Mouse (Mus musculus): ENCODE data around the gene Tspan31. TPM values are rescaled to one million over a fixed set of nuclear protein-coding genes. Genes with fewer than 3 reads are reported as not detected.
A peak's percentile ranks its signal among the peaks of the same experiment; 100 is the strongest.

The Tspan31 gene
- total and polyA plus RNA-seq, 2 experiments from 2014 or later, result 98.1 to 105 TPM

DNA sequence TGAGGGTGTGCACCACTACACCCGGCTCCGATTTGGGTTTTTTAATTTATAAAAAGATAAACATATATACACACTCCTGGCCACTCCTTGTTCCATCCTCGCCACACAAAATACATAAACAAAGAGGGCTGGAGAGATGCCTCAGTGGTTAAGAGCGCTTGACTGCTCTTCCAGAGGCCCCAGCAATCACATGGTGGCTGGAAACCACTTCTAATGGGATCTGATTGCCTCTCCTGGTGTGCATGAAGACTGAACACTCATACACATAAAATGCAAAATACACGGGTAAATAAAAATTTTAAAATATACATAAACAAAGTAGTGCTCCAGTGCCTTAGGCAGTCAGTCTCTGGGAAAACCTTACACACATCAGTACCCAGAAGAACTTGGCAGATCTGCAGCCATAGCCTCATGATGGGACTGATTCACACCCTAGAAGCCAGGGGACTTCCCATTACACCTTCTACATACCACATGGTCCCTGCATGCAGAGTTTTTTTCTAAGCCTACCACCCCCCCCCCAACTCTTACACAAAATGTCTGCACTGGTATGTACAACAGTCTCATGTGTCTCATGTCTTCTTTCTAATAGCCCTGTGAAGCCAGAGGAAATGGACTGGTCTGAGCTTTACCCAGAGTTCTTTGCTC lies 27.5 kb downstream of the Tspan31 start:
- H3K4me3 ChIP-seq (ENCODE audit: low read depth, low read length), result peak overlapping the region; percentile 76
- no peak overlapping the region for H3K27ac ChIP-seq (ENCODE audit: low read depth, low read length)
- no peaks in the 10 kb centered on the region for H3K27me3 ChIP-seq (ENCODE audit: insufficient read depth, low read length)
- peak overlapping the region; percentile 97 for H3K4me2 ChIP-seq (ENCODE audit: low read depth)
- no peaks in the 10 kb centered on the region for H3K9me3 ChIP-seq (ENCODE audit: low read length)
- DNase-seq (no peak), ATAC-seq (no peak)
- H3K9ac ChIP-seq, result peak overlapping the region; percentile 57
- TF ChIP-seq CTCF (IDR thresholded peaks at IDR 0.05; ENCODE audit: low read depth), result no peak
- 0 out of 2 replicates have a peak, but pooled peaks cover 3% of the 10 kb centered on the region for H3K36me3 ChIP-seq (ENCODE audit: insufficient read depth)
- peaks cover 6% of the 10 kb centered on the region for H3K4me1 ChIP-seq (ENCODE audit: insufficient read depth)
- WGBS, result 16% methylated on average over 5 of the region's 5 CpGs

DNA sequence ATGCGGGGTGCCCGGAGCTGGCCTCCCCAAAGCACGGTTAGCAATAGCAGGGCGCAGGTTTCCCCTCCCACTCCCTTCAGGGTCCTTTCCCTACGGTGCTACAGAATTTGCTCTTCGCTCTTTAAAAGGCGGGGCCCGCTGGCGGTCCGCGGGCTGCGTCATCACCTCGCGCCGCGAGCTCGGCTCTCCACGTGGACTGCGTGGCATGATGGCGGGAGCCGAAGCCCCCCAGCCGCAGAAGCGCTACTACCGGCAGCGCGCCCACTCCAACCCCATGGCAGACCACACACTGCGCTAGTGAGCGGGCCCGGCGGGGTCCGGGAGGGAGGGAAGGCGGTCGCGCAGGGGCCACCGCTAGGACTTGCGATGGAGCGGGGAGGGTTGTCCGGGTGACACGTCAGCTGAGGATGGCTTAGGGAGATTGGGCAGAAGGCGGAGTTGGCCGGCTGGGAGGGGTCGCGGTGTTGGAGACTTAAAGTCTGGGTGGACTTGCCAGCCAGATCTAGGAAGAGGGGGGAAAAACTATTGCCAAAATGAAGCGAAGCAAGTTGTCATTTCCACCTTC lies 28.2 kb downstream of the Tspan31 start:
- ATAC-seq (peak; percentile 94), DNase-seq (peak; percentile 96)
- H3K9ac ChIP-seq, result peak overlapping the region; percentile 57
- no peak overlapping the region; the same call in 1 of the 2 replicates for H3K27ac ChIP-seq (ENCODE audit: low read depth, low read length)
- H3K4me3 ChIP-seq (ENCODE audit: low read depth, low read length), result peak overlapping the region; percentile 76
- peak; percentile 17; the same call in 1 of the 2 replicates for TF ChIP-seq CTCF (IDR thresholded peaks at IDR 0.05; ENCODE audit: low read depth)
- 1% methylated on average over 44 of the region's 44 CpGs for WGBS
- peak overlapping the region; percentile 97 for H3K4me2 ChIP-seq (ENCODE audit: low read depth)
- H3K4me1 ChIP-seq (ENCODE audit: insufficient read depth), result peaks cover 6% of the 10 kb centered on the region
- no peaks in the 10 kb centered on the region for H3K9me3 ChIP-seq (ENCODE audit: low read length)
- no peaks in the 10 kb centered on the region for H3K27me3 ChIP-seq (ENCODE audit: insufficient read depth, low read length)
- H3K36me3 ChIP-seq (ENCODE audit: insufficient read depth), result 0 out of 2 replicates have a peak, but pooled peaks cover 3% of the 10 kb centered on the region

DNA sequence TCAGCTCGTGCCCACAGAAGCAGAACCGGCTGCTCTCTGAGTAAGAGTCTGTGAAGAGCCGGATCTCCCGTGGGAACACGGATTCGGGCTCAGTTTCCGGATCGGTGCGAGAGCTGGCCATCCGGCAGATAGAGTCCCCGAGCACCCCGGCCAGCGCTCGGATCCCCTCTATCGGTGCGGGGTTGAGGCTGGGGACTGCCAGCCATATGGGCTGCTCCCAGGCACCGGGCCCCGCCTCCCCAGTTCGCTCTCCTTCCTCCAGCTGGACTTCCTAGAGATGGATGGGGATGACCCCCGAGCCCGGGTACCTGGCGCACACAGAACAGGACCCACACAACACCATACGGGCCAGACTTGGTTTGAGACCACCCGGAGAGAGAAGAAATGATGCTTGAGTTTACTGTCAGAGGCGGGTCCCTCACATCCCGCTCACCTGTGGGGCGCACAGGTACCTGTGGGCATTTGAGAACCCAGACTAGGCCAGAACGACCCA lies 28.7 kb downstream of the Tspan31 start, which contains the start of the genes Mettl1 and Eef1akmt3:
Gene Mettl1, plus strand, starts transcription at position 141 of the 493 bp plus-strand sequence.
Gene Eef1akmt3, minus strand, starts transcription at position 240 of the 493 bp plus-strand sequence.
- no peak within 1 kb of the TSS; the same call in 1 of the 2 replicates for H3K27ac ChIP-seq (ENCODE audit: low read depth, low read length)
- no peak for DNase-seq
- WGBS, result under 1% methylated on average over 28 of the region's 28 CpGs

DNA sequence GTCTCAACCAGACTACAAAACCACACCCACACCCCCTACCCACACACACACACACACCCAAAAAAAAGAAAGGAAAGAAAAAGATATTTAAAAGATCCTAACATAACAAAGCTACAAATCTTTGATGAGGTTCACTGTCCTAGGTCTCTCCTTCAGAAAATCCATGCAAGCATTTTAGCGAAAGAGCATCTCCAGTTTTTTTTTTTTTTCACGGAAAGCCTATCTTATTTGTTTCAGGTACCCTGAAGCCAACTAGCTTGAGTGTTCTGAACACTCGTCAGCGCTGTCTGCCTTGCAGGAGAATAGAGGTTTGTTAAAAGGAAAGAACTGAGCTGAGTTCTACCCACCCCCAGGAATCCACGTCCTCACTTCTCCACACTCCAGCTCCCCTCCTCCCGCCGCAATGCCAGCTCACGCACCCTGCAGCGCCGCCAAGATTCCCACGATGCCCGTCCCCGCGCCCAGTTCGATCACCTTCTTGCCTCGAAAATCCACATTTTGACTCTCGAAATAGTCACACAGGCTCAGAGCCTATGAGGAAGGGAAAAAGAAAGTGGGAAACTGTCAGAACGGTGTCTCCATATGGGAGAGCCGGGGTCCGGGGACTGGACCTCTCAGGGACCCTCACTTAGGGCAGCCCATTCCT lies 29.4 kb downstream of the Tspan31 start:
- H3K27me3 ChIP-seq (ENCODE audit: insufficient read depth, low read length), result no peaks in the 10 kb centered on the region
- H3K4me2 ChIP-seq (ENCODE audit: low read depth), result peak overlapping the region; percentile 97
- DNase-seq (no peak), ATAC-seq (no peak; the same call in 1 of the 2 replicates)
- H3K4me1 ChIP-seq (ENCODE audit: insufficient read depth), result peaks cover 6% of the 10 kb centered on the region
- H3K4me3 ChIP-seq (ENCODE audit: low read depth, low read length), result peak overlapping the region; percentile 76
- peak overlapping the region; percentile 57 for H3K9ac ChIP-seq
- H3K36me3 ChIP-seq (ENCODE audit: insufficient read depth), result 0 out of 2 replicates have a peak, but pooled peaks cover 3% of the 10 kb centered on the region
- H3K27ac ChIP-seq (ENCODE audit: low read depth, low read length), result no peak overlapping the region
- under 1% methylated on average over 20 of the region's 20 CpGs for WGBS
- TF ChIP-seq CTCF (IDR thresholded peaks at IDR 0.05; ENCODE audit: low read depth), result no peak
- no peaks in the 10 kb centered on the region for H3K9me3 ChIP-seq (ENCODE audit: low read length)

More for the DNA sequence above, 28.7 kb downstream of the Tspan31 start, which contains the start of the genes Mettl1 and Eef1akmt3:
- peak; percentile 55 for ATAC-seq
- H3K27me3 ChIP-seq (ENCODE audit: insufficient read depth, low read length), result no peaks in the 10 kb centered on the region
- no peak for TF ChIP-seq CTCF (IDR thresholded peaks at IDR 0.05; ENCODE audit: low read depth)
- H3K36me3 ChIP-seq (ENCODE audit: insufficient read depth), result 0 out of 2 replicates have a peak, but pooled peaks cover 3% of the 10 kb centered on the region
- peak within 1 kb of the TSS; percentile 57 for H3K9ac ChIP-seq
- H3K4me1 ChIP-seq (ENCODE audit: insufficient read depth), result peaks cover 6% of the 10 kb centered on the region
- peak within 1 kb of the TSS; percentile 97 for H3K4me2 ChIP-seq (ENCODE audit: low read depth)
- no peaks in the 10 kb centered on the region for H3K9me3 ChIP-seq (ENCODE audit: low read length)
- H3K4me3 ChIP-seq (ENCODE audit: low read depth, low read length), result peak within 1 kb of the TSS; percentile 76

DNA sequence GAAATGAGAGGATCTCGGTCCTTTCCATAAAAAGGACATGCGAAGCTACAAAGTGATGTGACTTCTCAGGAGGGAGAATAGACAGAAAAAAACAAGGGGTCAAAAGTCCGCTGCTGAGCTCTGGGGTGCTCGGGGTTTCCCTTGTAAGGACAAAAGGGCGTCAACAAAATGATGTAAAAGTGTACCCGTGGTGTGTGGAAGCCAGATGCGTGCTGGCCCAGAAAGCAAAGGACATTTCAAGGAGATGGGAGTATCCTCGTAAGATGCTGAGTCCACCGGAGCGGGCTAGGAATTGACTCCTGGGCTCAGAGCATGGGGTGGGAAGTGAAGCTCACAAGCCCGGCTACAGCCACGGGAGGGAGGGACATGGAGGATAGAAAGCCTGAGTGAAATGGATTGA lies 32.4 kb downstream of the Tspan31 start:
- Histone ChIP-seq H3K9ac (no peak overlapping the region), H3K4me1 (ENCODE audit: insufficient read depth) (peaks cover 5% of the 10 kb centered on the region), H3K27me3 (ENCODE audit: insufficient read depth, low read length) (no peaks in the 10 kb centered on the region), H3K4me3 (ENCODE audit: low read depth, low read length) (no peak overlapping the region), H3K27ac (ENCODE audit: low read depth, low read length) (no peak overlapping the region), H3K9me3 (ENCODE audit: low read length) (no peaks in the 10 kb centered on the region), H3K4me2 (ENCODE audit: low read depth) (no peak overlapping the region), H3K36me3 (ENCODE audit: insufficient read depth) (no peaks in the 10 kb centered on the region)
- TF ChIP-seq CTCF (IDR thresholded peaks at IDR 0.05; ENCODE audit: low read depth), result no peak
- ATAC-seq, result no peak
- 71% methylated on average over 12 of the region's 12 CpGs for WGBS
- no peak for DNase-seq

DNA sequence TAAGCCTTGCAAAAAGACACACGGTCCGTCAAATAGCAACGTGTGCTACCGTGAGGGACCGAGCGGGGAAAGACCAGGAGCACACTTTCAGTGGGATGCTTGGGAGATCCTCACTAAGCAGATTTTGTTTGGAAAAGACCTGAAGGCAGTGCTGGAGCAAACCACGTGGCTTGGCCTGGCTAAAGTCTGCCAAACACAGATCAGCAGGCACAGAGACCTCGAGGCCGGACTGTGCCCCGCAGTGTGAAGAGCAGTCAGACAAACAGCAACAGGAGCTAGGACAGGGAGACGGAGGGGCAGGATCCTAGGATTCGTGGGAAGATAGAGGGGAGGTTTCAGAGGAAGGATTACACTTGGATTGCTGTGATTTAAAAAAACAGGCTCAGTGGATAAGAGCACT lies 33.8 kb downstream of the Tspan31 start:
- 84% methylated on average over 12 of the region's 12 CpGs for WGBS

More for the DNA sequence above, 33.8 kb downstream of the Tspan31 start:
- no peaks in the 10 kb centered on the region for H3K9me3 ChIP-seq (ENCODE audit: low read length)
- H3K27me3 ChIP-seq (ENCODE audit: insufficient read depth, low read length), result no peaks in the 10 kb centered on the region
- no peak overlapping the region for H3K4me3 ChIP-seq (ENCODE audit: low read depth, low read length)
- no peak overlapping the region for H3K4me2 ChIP-seq (ENCODE audit: low read depth)
- H3K9ac ChIP-seq, result no peak overlapping the region
- ATAC-seq (no peak), DNase-seq (no peak)
- H3K36me3 ChIP-seq (ENCODE audit: insufficient read depth), result no peaks in the 10 kb centered on the region
- TF ChIP-seq CTCF (IDR thresholded peaks at IDR 0.05; ENCODE audit: low read depth), result no peak
- no peaks in the 10 kb centered on the region for H3K4me1 ChIP-seq (ENCODE audit: insufficient read depth)
- H3K27ac ChIP-seq (ENCODE audit: low read depth, low read length), result no peak overlapping the region

All from forebrain, postnatal 0 days (tissue).